Mouse (Mus musculus): Measurements from ENCODE around the gene St6gal1. TPM values are rescaled to one million over a fixed set of nuclear protein-coding genes. Genes with fewer than 3 reads are reported as not detected.

The St6gal1 gene
- polyA plus RNA-seq, 1 experiment from 2014 or later: 19.3 TPM

DNA sequence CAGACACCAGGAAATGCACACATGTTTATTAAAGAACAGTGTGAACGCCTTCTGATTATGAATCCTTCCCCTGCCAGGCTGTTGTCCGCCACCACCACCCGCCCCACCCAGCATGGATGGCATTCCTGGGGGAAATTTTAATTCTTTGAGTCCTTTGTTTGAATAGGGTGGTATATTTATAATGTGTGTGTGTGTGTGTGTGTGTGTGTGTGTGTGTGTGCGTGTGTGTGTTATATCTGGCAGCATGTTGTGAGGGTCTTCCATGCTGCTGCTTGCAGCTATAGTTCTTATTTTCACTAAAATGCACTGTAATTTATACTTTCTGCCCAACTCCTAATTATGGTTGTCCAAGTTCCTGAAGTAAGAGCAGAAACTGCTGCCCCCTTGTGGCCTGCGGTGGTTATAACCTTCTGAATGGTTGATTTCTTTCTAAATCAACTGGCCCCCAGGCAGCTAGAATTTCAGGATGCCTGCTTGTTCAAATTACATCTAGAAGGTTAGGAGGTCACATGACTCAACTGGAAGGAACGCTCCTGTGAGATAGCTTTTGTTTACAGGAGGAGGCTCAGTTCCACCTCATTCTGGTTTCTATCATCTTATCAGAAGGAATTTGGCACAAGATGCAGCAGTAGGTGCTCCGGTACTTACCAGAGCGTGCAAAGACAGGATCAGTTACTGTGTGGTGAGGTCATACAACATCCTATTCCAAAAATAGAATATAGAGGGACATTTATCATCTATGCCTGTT is 178.6 kb downstream of the St6gal1 start:
- Histone ChIP-seq H3K36me3 (ENCODE audit: control insufficient read depth, insufficient read depth, low read length) (no peaks in the 10 kb centered on the region), H3K9ac (ENCODE audit: low read depth, low read length) (no peak overlapping the region), H3K4me1 (ENCODE audit: control insufficient read depth, insufficient read depth, low read length) (no peaks in the 10 kb centered on the region), H3K27me3 (ENCODE audit: control insufficient read depth, insufficient read depth, low read depth, low read length) (no peaks in the 10 kb centered on the region), H3K4me2 (ENCODE audit: low read length) (no peak overlapping the region), H3K27ac (ENCODE audit: low read length) (no peak overlapping the region), H3K4me3 (ENCODE audit: low read depth, low read length) (no peak overlapping the region), H3K9me3 (replicated peaks; ENCODE audit: control insufficient read depth, low read length, poor library complexity, severe bottlenecking) (no peaks in the 10 kb centered on the region)
- WGBS: 51% methylated on average over 8 of the region's 8 CpGs
- ATAC-seq: peak; percentile 60

Other genes starting within 250 kb of the St6gal1 start
- gene Kng2, start 195.3 kb upstream of the St6gal1 start, polyA plus RNA-seq (2015; fragmentation: Nextera tagmentation; extraction: Ambion mirVana): not detected in 2 replicates
- not detected in 2 replicates for gene Kng1, start 166.9 kb upstream of the St6gal1 start, polyA plus RNA-seq (2015; fragmentation: Nextera tagmentation; extraction: Ambion mirVana)
- 364 and 366 TPM in 2 replicates for gene Eif4a2, start 117.3 kb upstream of the St6gal1 start, polyA plus RNA-seq (2015; fragmentation: Nextera tagmentation; extraction: Ambion mirVana)
- 36.0 and 37.1 TPM in 2 replicates for gene Rfc4, start 97.0 kb upstream of the St6gal1 start, polyA plus RNA-seq (2015; fragmentation: Nextera tagmentation; extraction: Ambion mirVana)
- not detected in 2 replicates for gene Adipoq, start 78.2 kb upstream of the St6gal1 start, polyA plus RNA-seq (2015; fragmentation: Nextera tagmentation; extraction: Ambion mirVana)
- gene Rtp1, start 204.4 kb downstream of the St6gal1 start, polyA plus RNA-seq (2015; fragmentation: Nextera tagmentation; extraction: Ambion mirVana): 0.13 and 0.25 TPM in 2 replicates

Data from midbrain, embryonic 16.5 days (tissue).